Mouse (Mus musculus): ENCODE measurements around the gene Dpp3. TPM values are rescaled to one million over a fixed set of nuclear protein-coding genes. Genes with fewer than 3 reads are reported as not detected.
A peak's percentile ranks its signal among the peaks of the same experiment; 100 is the strongest.

The Dpp3 gene
- polyA plus RNA-seq, 1 experiment = 68.2 TPM

DNA sequence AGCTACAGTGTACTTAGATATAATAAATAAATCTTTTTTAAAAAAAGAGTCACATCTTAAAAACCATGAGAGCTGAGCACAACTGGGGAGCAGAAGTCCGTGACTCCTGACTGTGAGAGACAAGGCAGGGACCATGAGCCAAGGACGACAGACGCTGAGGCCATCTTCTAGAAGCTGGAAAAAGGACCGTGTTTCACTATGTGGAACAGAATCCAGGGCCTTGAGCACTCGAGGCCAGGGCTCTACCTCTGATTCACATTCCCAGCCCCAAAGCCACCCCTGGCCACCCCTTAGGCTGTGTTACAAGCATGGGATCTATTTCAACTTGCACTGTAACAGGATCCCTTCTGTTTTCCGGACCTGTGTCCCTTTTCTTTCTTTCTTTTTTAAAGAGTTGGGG is 8.4 kb downstream of the Dpp3 start:
- Histone ChIP-seq H3K27me3 (ENCODE audit: control insufficient read depth, insufficient read depth, insufficient read length) (no peaks in the 10 kb centered on the region), H3K36me3 (ENCODE audit: control insufficient read depth, insufficient read depth) (peaks cover 76% of the 10 kb centered on the region), H3ac (ENCODE audit: control insufficient read depth, insufficient read length, low read depth) (no peak overlapping the region), H3K4me3 (ENCODE audit: insufficient read depth, poor library complexity, severe bottlenecking) (no peak overlapping the region), H3K79me2 (ENCODE audit: control insufficient read depth, insufficient read depth) (no peaks in the 10 kb centered on the region), H3K79me3 (ENCODE audit: low read depth) (peaks cover 2% of the 10 kb centered on the region)
- TF ChIP-seq MAX (IDR thresholded peaks at IDR 0.05) (no peak), MYOG (IDR thresholded peaks at IDR 0.05; ENCODE audit: control insufficient read depth, extremely low read depth, insufficient read length) (no peak), CEBPB (IDR thresholded peaks at IDR 0.05; ENCODE audit: low read depth) (no peak), MYOD1 (IDR thresholded peaks at IDR 0.05; ENCODE audit: control insufficient read depth, insufficient read length, low read depth) (no peak), CTCF (IDR thresholded peaks at IDR 0.05; ENCODE audit: control insufficient read depth, insufficient read depth, insufficient read length) (no peak), USF1 (IDR thresholded peaks at IDR 0.05; ENCODE audit: low read depth) (no peak), FOSL1 (IDR thresholded peaks at IDR 0.05; ENCODE audit: insufficient read depth, low read length, poor library complexity, severe bottlenecking) (no peak)

DNA sequence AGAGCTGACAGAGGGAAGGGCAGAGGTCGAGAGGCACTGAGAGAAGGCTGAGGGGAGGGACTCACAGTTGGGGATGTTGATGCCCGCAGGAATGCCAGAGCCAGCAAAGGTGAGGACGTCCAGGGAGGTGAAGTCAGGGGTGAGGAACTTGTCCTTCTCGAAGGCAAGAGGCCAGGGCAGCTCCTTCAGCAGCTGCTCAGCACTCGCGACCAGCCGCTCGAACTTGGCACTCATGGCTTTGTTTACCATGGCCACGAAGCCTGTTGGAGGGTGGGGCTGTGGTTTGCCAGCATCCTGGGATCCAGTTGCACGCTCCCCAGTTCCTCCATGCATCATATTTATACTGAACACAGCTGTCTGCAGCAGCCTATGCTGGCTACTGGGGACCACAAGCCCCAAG is 11.3 kb downstream of the Dpp3 start:
- H3K36me3 ChIP-seq (ENCODE audit: control insufficient read depth, insufficient read depth) = peaks cover 79% of the 10 kb centered on the region
- TF ChIP-seq CEBPB (IDR thresholded peaks at IDR 0.05; ENCODE audit: low read depth) = no peak

DNA sequence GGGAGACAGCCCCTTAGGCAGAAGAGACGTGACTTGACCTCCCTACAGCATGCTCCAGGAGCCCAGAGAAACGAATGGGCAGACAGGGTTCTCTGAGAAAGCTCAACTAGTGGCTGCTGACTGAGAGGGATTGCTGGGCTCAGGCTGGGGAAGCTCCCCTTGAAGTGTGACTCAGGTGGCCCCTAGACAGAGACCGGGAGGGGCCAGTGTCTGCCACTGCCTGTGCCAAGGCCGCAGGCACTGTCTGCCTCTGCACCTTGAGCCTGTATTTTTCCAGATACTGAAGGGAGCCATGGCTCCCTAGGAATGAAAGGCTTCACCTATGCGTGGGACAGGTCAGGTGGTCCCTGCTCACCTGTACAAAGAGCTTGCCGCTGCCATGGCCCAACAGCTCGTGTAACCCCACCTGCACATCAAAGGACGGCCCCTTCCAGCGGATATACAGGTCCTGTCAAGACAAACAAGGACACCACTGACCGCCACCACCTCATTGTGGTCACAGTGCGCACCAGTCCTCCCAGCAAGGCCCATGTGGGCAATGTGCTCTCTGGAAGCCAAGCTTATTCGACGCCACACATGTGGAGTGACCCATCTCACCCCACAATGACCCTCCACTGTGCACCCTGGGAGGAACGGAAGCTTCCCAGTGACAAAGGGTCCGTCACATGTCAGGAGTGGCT is 12.0 kb downstream of the Dpp3 start:
- Histone ChIP-seq H3K4me3 (ENCODE audit: insufficient read depth, poor library complexity, severe bottlenecking) (no peak overlapping the region), H3ac (ENCODE audit: control insufficient read depth, insufficient read length, low read depth) (no peak overlapping the region), H3K79me3 (ENCODE audit: low read depth) (no peaks in the 10 kb centered on the region), H3K36me3 (ENCODE audit: control insufficient read depth, insufficient read depth) (peaks cover 84% of the 10 kb centered on the region), H3K79me2 (ENCODE audit: control insufficient read depth, insufficient read depth) (no peaks in the 10 kb centered on the region), H3K27me3 (ENCODE audit: control insufficient read depth, insufficient read depth, insufficient read length) (no peaks in the 10 kb centered on the region)
- TF ChIP-seq CTCF (IDR thresholded peaks at IDR 0.05; ENCODE audit: control insufficient read depth, insufficient read depth, insufficient read length) = no peak
- TF ChIP-seq MYOD1 (IDR thresholded peaks at IDR 0.05; ENCODE audit: control insufficient read depth, insufficient read length, low read depth) = no peak
- no peak for TF ChIP-seq FOSL1 (IDR thresholded peaks at IDR 0.05; ENCODE audit: insufficient read depth, low read length, poor library complexity, severe bottlenecking)
- no peak for TF ChIP-seq CEBPB (IDR thresholded peaks at IDR 0.05; ENCODE audit: low read depth)
- TF ChIP-seq MYOG (IDR thresholded peaks at IDR 0.05; ENCODE audit: control insufficient read depth, extremely low read depth, insufficient read length) = no peak
- TF ChIP-seq USF1 (IDR thresholded peaks at IDR 0.05; ENCODE audit: low read depth) = no peak
- no peak for TF ChIP-seq MAX (IDR thresholded peaks at IDR 0.05)

More for the DNA sequence above, 11.3 kb downstream of the Dpp3 start:
- H3K79me3 ChIP-seq (ENCODE audit: low read depth) = no peaks in the 10 kb centered on the region
- H3K27me3 ChIP-seq (ENCODE audit: control insufficient read depth, insufficient read depth, insufficient read length) = no peaks in the 10 kb centered on the region
- no peaks in the 10 kb centered on the region for H3K79me2 ChIP-seq (ENCODE audit: control insufficient read depth, insufficient read depth)
- H3K4me3 ChIP-seq (ENCODE audit: insufficient read depth, poor library complexity, severe bottlenecking) = no peak overlapping the region
- no peak overlapping the region for H3ac ChIP-seq (ENCODE audit: control insufficient read depth, insufficient read length, low read depth)

DNA sequence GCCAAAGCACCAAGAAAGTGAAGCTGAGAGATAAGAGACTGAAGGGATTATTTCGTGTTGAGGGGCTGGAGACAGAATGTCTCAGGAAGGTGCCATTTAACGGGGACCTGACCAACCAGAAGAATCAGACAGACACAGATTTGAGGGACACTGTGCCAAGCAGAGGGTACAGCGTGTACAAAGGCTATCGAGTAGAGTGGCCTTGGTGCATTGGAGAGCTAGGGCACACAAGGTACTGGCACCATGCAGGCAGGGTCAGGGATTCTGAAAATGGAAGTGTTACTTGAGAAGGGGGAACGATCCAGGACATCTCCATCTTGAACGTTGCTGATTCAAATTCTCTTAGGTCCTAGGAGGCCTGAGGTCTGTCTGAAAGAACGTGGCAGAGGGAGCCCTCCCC is 18.7 kb downstream of the Dpp3 start:
- no peak overlapping the region for H3ac ChIP-seq (ENCODE audit: control insufficient read depth, insufficient read length, low read depth)
- no peaks in the 10 kb centered on the region for H3K79me2 ChIP-seq (ENCODE audit: control insufficient read depth, insufficient read depth)
- no peaks in the 10 kb centered on the region for H3K79me3 ChIP-seq (ENCODE audit: low read depth)
- H3K36me3 ChIP-seq (ENCODE audit: control insufficient read depth, insufficient read depth) = peaks cover 49% of the 10 kb centered on the region
- H3K27me3 ChIP-seq (ENCODE audit: control insufficient read depth, insufficient read depth, insufficient read length) = no peaks in the 10 kb centered on the region
- no peak for TF ChIP-seq CEBPB (IDR thresholded peaks at IDR 0.05; ENCODE audit: low read depth)
- no peak for TF ChIP-seq FOSL1 (IDR thresholded peaks at IDR 0.05; ENCODE audit: insufficient read depth, low read length, poor library complexity, severe bottlenecking)
- no peak for TF ChIP-seq USF1 (IDR thresholded peaks at IDR 0.05; ENCODE audit: low read depth)
- no peak for TF ChIP-seq CTCF (IDR thresholded peaks at IDR 0.05; ENCODE audit: control insufficient read depth, insufficient read depth, insufficient read length)
- TF ChIP-seq MAX (IDR thresholded peaks at IDR 0.05) = no peak
- H3K4me3 ChIP-seq (ENCODE audit: insufficient read depth, poor library complexity, severe bottlenecking) = no peak overlapping the region

DNA sequence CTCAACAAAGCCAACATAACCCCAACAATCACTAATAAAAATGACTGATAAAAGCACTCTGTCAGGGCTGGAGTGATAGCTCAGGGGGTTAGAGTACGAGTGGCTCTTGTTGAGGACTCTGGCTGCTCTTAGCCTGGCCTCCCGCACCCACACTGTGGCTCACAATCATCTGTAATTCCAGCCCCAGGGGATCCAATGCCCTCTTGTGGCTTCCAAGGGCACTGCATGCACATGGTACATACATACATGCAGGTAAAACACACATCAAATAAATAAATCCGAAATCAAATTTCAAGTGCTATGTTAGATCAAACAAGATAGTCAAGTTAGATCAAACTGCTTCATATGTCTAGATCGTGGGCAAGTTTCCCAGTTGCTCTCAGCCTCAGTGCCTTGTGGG is 20.0 kb downstream of the Dpp3 start:
- Histone ChIP-seq H3ac (ENCODE audit: control insufficient read depth, insufficient read length, low read depth) (no peak overlapping the region), H3K27me3 (ENCODE audit: control insufficient read depth, insufficient read depth, insufficient read length) (no peaks in the 10 kb centered on the region), H3K36me3 (ENCODE audit: control insufficient read depth, insufficient read depth) (peaks cover 38% of the 10 kb centered on the region), H3K4me3 (ENCODE audit: insufficient read depth, poor library complexity, severe bottlenecking) (no peak overlapping the region), H3K79me3 (ENCODE audit: low read depth) (no peaks in the 10 kb centered on the region), H3K79me2 (ENCODE audit: control insufficient read depth, insufficient read depth) (no peaks in the 10 kb centered on the region)
- TF ChIP-seq CTCF (IDR thresholded peaks at IDR 0.05; ENCODE audit: control insufficient read depth, insufficient read depth, insufficient read length) = peak; percentile 12
- no peak for TF ChIP-seq MYOG (IDR thresholded peaks at IDR 0.05; ENCODE audit: control insufficient read depth, extremely low read depth, insufficient read length)
- TF ChIP-seq MYOD1 (IDR thresholded peaks at IDR 0.05; ENCODE audit: control insufficient read depth, insufficient read length, low read depth) = no peak
- TF ChIP-seq CEBPB (IDR thresholded peaks at IDR 0.05; ENCODE audit: low read depth) = no peak
- no peak for TF ChIP-seq MAX (IDR thresholded peaks at IDR 0.05)
- TF ChIP-seq USF1 (IDR thresholded peaks at IDR 0.05; ENCODE audit: low read depth) = no peak
- TF ChIP-seq FOSL1 (IDR thresholded peaks at IDR 0.05; ENCODE audit: insufficient read depth, low read length, poor library complexity, severe bottlenecking) = no peak
